Mouse (Mus musculus) activated CD4-positive, CD25-positive, alpha-beta regulatory T cell, adult 4 months (primary cell): ENCODE data around the gene Tdp2. TPM values are rescaled to one million over a fixed set of nuclear protein-coding genes. Genes with fewer than 3 reads are reported as not detected.

ENCODE experiments used
- ATAC-seq: one replicate; pipeline ENCODE4 v1.8.0; 2017
- polyA plus RNA-seq, 2 experiments: library from polyadenylated mRNA; unstranded; fragments of 100-300 nt; shearing (Covaris generic); gene quantifications; one replicate each; pipeline ENCODE4 v1.2.1; 2017

The Tdp2 gene
- polyA plus RNA-seq, 2 experiments from 2014 or later = 17.2 to 24.2 TPM

DNA sequence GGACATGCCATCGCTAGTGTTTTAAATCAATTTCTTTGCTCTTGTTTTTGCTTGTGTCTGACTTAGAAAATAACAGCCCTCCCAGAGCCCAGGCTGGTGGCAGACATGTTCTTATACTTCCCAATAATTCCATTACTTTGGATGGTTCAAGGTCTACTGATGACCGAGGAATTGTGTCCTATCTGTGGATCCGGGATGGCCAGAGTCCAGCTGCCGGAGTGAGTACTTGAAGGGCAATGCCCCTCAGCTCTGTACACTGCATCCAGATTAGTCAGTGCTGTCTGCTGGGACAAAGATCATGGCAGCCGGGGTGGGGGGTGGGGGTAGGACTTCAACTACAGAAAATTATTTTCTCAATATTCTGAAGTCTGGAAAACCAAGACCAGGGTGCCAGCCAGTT lies 49.2 kb downstream of the Tdp2 start:
- no peak for ATAC-seq

- no peak for ATAC-seq
These were observed 50.9 kb downstream of the Tdp2 start for GRCm38 (mm10) chr13:24882411-24882810.

GRCm38 (mm10) chr13:24889554-24889953 lies 58.1 kb downstream of the Tdp2 start:
- ATAC-seq = no peak

Other genes starting within 250 kb of the Tdp2 start
- gene Ripor2, start 249.5 kb upstream of the Tdp2 start, polyA plus RNA-seq = 100 to 1,000 TPM; 210 to 273 TPM
- gene Armh2, start 90.4 kb upstream of the Tdp2 start, polyA plus RNA-seq = not detected
- 10 to 100 TPM; 47.8 to 61.4 TPM for gene Gmnn, start 69.8 kb upstream of the Tdp2 start, polyA plus RNA-seq
- gene BC005537, start 30.0 kb upstream of the Tdp2 start, polyA plus RNA-seq = 10 to 100 TPM; 32.0 to 44.4 TPM
- 10 to 100 TPM; 69.2 to 76.1 TPM for gene Acot13, start 139 bp upstream of the Tdp2 start, polyA plus RNA-seq
- gene D130043K22Rik, start 13.5 kb downstream of the Tdp2 start, polyA plus RNA-seq = under 1 TPM; 0.24 to 0.25 TPM
- gene Aldh5a1, start 106.0 kb downstream of the Tdp2 start, polyA plus RNA-seq = under 1 TPM; 0.20 to 0.49 TPM
- gene Gpld1, start 111.5 kb downstream of the Tdp2 start, polyA plus RNA-seq = 1 to 10 TPM in 1 of 2 experiments, under 1 TPM in 1; 0.98 to 2.4 TPM
- gene Mrs2, start 188.7 kb downstream of the Tdp2 start, polyA plus RNA-seq = 1 to 10 TPM; 5.6 to 5.7 TPM
- not detected for gene Dcdc2a, start 224.3 kb downstream of the Tdp2 start, polyA plus RNA-seq